Mouse (Mus musculus): ENCODE results near the gene Matn3.

GRCm38 (mm10) chr12:8954161-8954561, 6.4 kb downstream of the Matn3 start:
- no peak for TF ChIP-seq CTCF (IDR thresholded peaks at IDR 0.05; ENCODE audit: borderline replicate concordance, control insufficient read depth, extremely low read depth, insufficient read depth, low read length, poor library complexity)
- no peak for TF ChIP-seq POLR2A (IDR thresholded peaks at IDR 0.05; ENCODE audit: control insufficient read depth, extremely low read depth, insufficient read depth, low read length, poor library complexity)

All from thymus, adult 2 months (tissue).